In the genomic region with DNA sequence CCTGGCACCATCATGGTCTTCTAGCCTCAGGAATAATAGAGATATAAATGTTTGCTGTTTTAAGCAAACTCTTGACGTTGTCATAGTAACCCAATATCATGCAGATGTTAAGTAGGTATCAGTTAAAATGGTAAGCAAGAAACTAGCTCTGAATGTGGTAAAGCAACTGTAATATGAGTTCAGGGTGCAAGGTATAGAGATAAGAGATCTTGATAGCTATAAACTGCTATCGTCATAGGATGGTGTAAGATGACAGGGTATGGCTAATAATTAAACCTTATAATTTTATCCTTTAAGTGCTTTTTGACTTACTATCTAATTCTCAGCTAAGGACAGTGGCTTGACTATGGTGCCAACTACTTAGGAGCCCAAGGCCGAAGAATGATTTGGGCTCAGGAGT, we compare ENCODE assay signal across 21 mouse cellular contexts.
"Had no signal": no experiment of that assay in that cellular context is flagged by ENCODE, and none has a peak within 500 bp of the region (broad histone marks: within the 10 kb centered on the region; RNA-seq: fewer than 3 reads in every experiment).

No protein-coding gene starts in this region.

- H3K9me3 ChIP-seq: heart, embryonic 10.5 days; heart, embryonic 12.5 days; hindbrain, embryonic 13.5 days; hindbrain, embryonic 15.5 days; limb, embryonic 13.5 days; limb, embryonic 15.5 days; liver, embryonic 12.5 days had no signal

- H3K4me1 ChIP-seq: heart, embryonic 10.5 days; heart, embryonic 12.5 days; hindbrain, embryonic 13.5 days; hindbrain, embryonic 15.5 days; limb, embryonic 13.5 days; limb, embryonic 15.5 days; liver, embryonic 12.5 days had no signal

- H3K9ac ChIP-seq: heart, embryonic 12.5 days; hindbrain, embryonic 13.5 days; hindbrain, embryonic 15.5 days; limb, embryonic 13.5 days; limb, embryonic 15.5 days; liver, embryonic 12.5 days had no signal

- H3K4me2 ChIP-seq: heart, embryonic 12.5 days; hindbrain, embryonic 13.5 days; hindbrain, embryonic 15.5 days; limb, embryonic 13.5 days; limb, embryonic 15.5 days; liver, embryonic 12.5 days had no signal

- H3K36me3 ChIP-seq: hindbrain, embryonic 15.5 days had no signal

- ATAC-seq: hindbrain, postnatal 0 days; liver, embryonic 12.5 days had no signal

- H3K27ac ChIP-seq: gastrocnemius, adult 2 months; heart, embryonic 10.5 days; hindbrain, embryonic 13.5 days; hindbrain, embryonic 15.5 days; hindbrain, postnatal 0 days; limb, embryonic 13.5 days; limb, embryonic 15.5 days; liver, embryonic 12.5 days had no signal

- H3K27me3 ChIP-seq: heart, embryonic 12.5 days; hindbrain, embryonic 13.5 days; hindbrain, embryonic 15.5 days; limb, embryonic 13.5 days; limb, embryonic 15.5 days; liver, embryonic 12.5 days had no signal

- DNase-seq: gastrocnemius, adult 2 months; gastrocnemius, postnatal 10 days; gastrocnemius, postnatal 25 days; heart, adult 18-20 months; heart, postnatal 14 days; heart, postnatal 36 days; kidney, adult 18-20 months; kidney, adult 8-10 months; kidney, postnatal 10 days; kidney, postnatal 25 days; layer of hippocampus, adult 9-11 months; layer of hippocampus, postnatal 36 days; left cerebral cortex, postnatal 4 days had no signal

- H3K4me3 ChIP-seq: gastrocnemius, adult 2 months; heart, embryonic 10.5 days; heart, embryonic 12.5 days; hindbrain, embryonic 13.5 days; hindbrain, embryonic 15.5 days; limb, embryonic 13.5 days; limb, embryonic 15.5 days; liver, embryonic 12.5 days had no signal
